Mouse (Mus musculus): Measurements from ENCODE around the gene Kcnk2. TPM values are rescaled to one million over a fixed set of nuclear protein-coding genes. Genes with fewer than 3 reads are reported as not detected.

Kcnk2 gene
- total RNA-seq, 2 experiments from 2014 or later: 1.6 to 1.9 TPM

- intact Hi-C loops (cut with DNase I): no loop called here
- no peak for DNase-seq
Measured at GRCm38 (mm10) chr1:189227479-189227878, 174.6 kb downstream of the Kcnk2 start.

- no peak for DNase-seq
- intact Hi-C loops (cut with DNase I): no loop called here
Measured at GRCm38 (mm10) chr1:189219051-189219450, 183.0 kb downstream of the Kcnk2 start.

- no peak for DNase-seq
- intact Hi-C loops (cut with DNase I): no loop called here
Measured at GRCm38 (mm10) chr1:189217751-189218564, 184.1 kb downstream of the Kcnk2 start.

- intact Hi-C loops (cut with DNase I): no loop called here
- no peak for DNase-seq
Measured at GRCm38 (mm10) chr1:189215131-189215530, 186.9 kb downstream of the Kcnk2 start.

- intact Hi-C loops (cut with DNase I): no loop called here
- DNase-seq: no peak
Measured at GRCm38 (mm10) chr1:189214477-189214876, 187.6 kb downstream of the Kcnk2 start.

GRCm38 (mm10) chr1:189209715-189210108, 192.4 kb downstream of the Kcnk2 start:
- intact Hi-C loops (cut with DNase I): no loop called here

GRCm38 (mm10) chr1:189209029-189209714, 192.9 kb downstream of the Kcnk2 start:
- intact Hi-C loops (cut with DNase I): no loop called here

More at GRCm38 (mm10) chr1:189209715-189210108, 192.4 kb downstream of the Kcnk2 start:
- no peak for DNase-seq

GRCm38 (mm10) chr1:189208605-189209004, 193.5 kb downstream of the Kcnk2 start:
- intact Hi-C loops (cut with DNase I): no loop called here

More at GRCm38 (mm10) chr1:189209029-189209714, 192.9 kb downstream of the Kcnk2 start:
- DNase-seq: no peak

GRCm38 (mm10) chr1:189195758-189196157, 206.3 kb downstream of the Kcnk2 start:
- intact Hi-C loops (cut with DNase I): no loop called here
- DNase-seq: no peak

More at GRCm38 (mm10) chr1:189208605-189209004, 193.5 kb downstream of the Kcnk2 start:
- DNase-seq: no peak

GRCm38 (mm10) chr1:189187737-189188390, 214.2 kb downstream of the Kcnk2 start:
- no peak for DNase-seq
- intact Hi-C loops (cut with DNase I): no loop called here

GRCm38 (mm10) chr1:189185206-189185750, 216.8 kb downstream of the Kcnk2 start:
- intact Hi-C loops (cut with DNase I): no loop called here
- no peak for DNase-seq

GRCm38 (mm10) chr1:189177746-189178145, 224.3 kb downstream of the Kcnk2 start:
- intact Hi-C loops (cut with DNase I): no loop called here

GRCm38 (mm10) chr1:189173479-189173878, 228.6 kb downstream of the Kcnk2 start:
- intact Hi-C loops (cut with DNase I): no loop called here
- no peak for DNase-seq

More at GRCm38 (mm10) chr1:189177746-189178145, 224.3 kb downstream of the Kcnk2 start:
- DNase-seq: no peak

GRCm38 (mm10) chr1:189171138-189171537, 230.9 kb downstream of the Kcnk2 start:
- intact Hi-C loops (cut with DNase I): no loop called here
- no peak for DNase-seq

- intact Hi-C loops (cut with DNase I): no loop called here
Measured at GRCm38 (mm10) chr1:189165756-189166155, 236.3 kb downstream of the Kcnk2 start.

GRCm38 (mm10) chr1:189165141-189165540, 236.9 kb downstream of the Kcnk2 start:
- intact Hi-C loops (cut with DNase I): no loop called here
- no peak for DNase-seq

More at GRCm38 (mm10) chr1:189165756-189166155, 236.3 kb downstream of the Kcnk2 start:
- no peak for DNase-seq

- DNase-seq: no peak
- intact Hi-C loops (cut with DNase I): no loop called here
Measured at GRCm38 (mm10) chr1:189164721-189165120, 237.4 kb downstream of the Kcnk2 start.

GRCm38 (mm10) chr1:189164241-189164640, 237.8 kb downstream of the Kcnk2 start:
- intact Hi-C loops (cut with DNase I): no loop called here
- DNase-seq: no peak
